In the genomic region with DNA sequence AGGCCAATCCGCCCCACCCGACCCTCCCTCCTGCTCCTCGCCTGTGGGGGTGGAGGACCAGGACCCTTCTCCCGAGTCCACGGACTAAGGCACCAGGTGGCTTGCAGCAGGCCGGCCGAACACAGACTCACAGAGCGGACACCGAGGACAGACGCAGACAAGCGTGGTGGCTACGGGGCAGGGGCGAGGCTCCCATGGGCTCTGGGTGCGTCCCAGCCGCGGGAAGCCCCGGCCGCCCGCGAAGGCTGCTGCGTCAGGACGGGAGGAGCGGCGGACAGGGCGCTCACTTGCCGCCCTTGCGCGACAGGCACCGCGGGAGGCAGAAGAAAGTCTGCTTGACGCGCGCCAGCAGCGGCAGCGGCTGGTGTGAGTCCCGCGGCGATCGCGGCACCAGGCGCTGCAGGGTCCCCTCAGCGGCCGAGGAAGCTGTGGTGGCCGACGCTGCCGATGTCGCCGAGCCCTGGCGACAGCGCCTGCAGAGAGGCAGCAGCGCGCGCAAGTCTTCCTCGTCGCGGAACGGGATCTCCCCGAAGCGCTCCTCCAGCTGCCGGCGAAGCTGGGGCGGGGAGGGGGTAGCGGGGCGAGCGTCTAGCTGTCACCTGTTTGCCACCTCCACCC, we compare ENCODE assay signal across 8 mouse cellular contexts. TPM values are rescaled to one million over a fixed set of nuclear protein-coding genes. Genes with fewer than 3 reads are reported as not detected.
DNase-seq lines count a peak whose midpoint lies in the region; ATAC-seq lines count a peak whose summit lies in the region.

No protein-coding gene starts in this region.

- peaks cover 7% of the 10 kb centered on the region; the same call in 1 of the 2 replicates for H3K4me1 ChIP-seq in lung, embryonic 16.5 days (replicated peaks; ENCODE audit: control insufficient read depth, insufficient read depth, low read length)
- peaks cover 23% of the 10 kb centered on the region for H3K4me1 ChIP-seq in limb, embryonic 10.5 days

- peak overlapping the region; percentile 44 for H3K4me3 ChIP-seq in lung, embryonic 16.5 days (ENCODE audit: low read length)
- H3K4me3 ChIP-seq in limb, embryonic 10.5 days = peak overlapping the region; percentile 63

- H3K27me3 ChIP-seq in lung, embryonic 16.5 days (ENCODE audit: control insufficient read depth, insufficient read depth, low read depth, low read length) = peaks cover 64% of the 10 kb centered on the region
- peaks cover 98% of the 10 kb centered on the region for H3K27me3 ChIP-seq in limb, embryonic 10.5 days (ENCODE audit: low read depth, poor library complexity, severe bottlenecking)

- 1% methylated on average over 64 of the region's 65 CpGs for WGBS in lung, embryonic 16.5 days
- WGBS in limb, embryonic 10.5 days = under 1% methylated on average over 65 of the region's 65 CpGs

- DNase-seq in adrenal gland, postnatal 14 days = peak; percentile 57
- no peak for DNase-seq in adrenal gland, adult 8-10 months
- DNase-seq in lung, postnatal 14 days = no peak
- DNase-seq in limb, embryonic 10.5 days (ENCODE audit: low spot score) = peak; percentile 62
- peak; percentile 59 for DNase-seq in retina, postnatal 1 day
- no peak for DNase-seq in spleen, postnatal 14 days (ENCODE audit: low spot score in 2 of 2)
- no peak for DNase-seq in thymus, adult 18-20 months

- peak overlapping the region; percentile 64 for H3K4me2 ChIP-seq in lung, embryonic 16.5 days (ENCODE audit: low read depth, low read length)

- H3K9me3 ChIP-seq in lung, embryonic 16.5 days (ENCODE audit: control insufficient read depth, low read length) = no peaks in the 10 kb centered on the region
- H3K9me3 ChIP-seq in limb, embryonic 10.5 days (replicated peaks) = no peaks in the 10 kb centered on the region

- H3K9ac ChIP-seq in lung, embryonic 16.5 days (ENCODE audit: low read length) = peak overlapping the region; percentile 11; the same call in 1 of the 2 replicates

- no peak overlapping the region for H3K27ac ChIP-seq in lung, embryonic 16.5 days (ENCODE audit: low read length)
- H3K27ac ChIP-seq in limb, embryonic 10.5 days = peak overlapping the region; percentile 70; the same call in 1 of the 2 replicates

- no peaks in the 10 kb centered on the region for H3K36me3 ChIP-seq in lung, embryonic 16.5 days (ENCODE audit: control insufficient read depth, insufficient read depth, low read length)
- no peaks in the 10 kb centered on the region for H3K36me3 ChIP-seq in limb, embryonic 10.5 days

- no peak for ATAC-seq in lung, embryonic 16.5 days (ENCODE audit: low read depth)

RNA-seq across cellular contexts. Expression of gene Dusp15, which starts 8.5 kb away (rescaled TPM):
- total RNA-seq in adrenal gland, postnatal 14 days (2021) = 2.8 and 4.4 TPM in 2 replicates
- total RNA-seq in adrenal gland, adult 8-10 months (2022) = 1 to 10 TPM; 4.4 to 10.0 (median 5.6) TPM
- polyA plus RNA-seq in lung, embryonic 16.5 days (2015; fragmentation: Nextera tagmentation; extraction: Ambion mirVana) = 0.14 TPM in 1 of 2 replicates, not detected in the other
- polyA plus RNA-seq in limb, embryonic 10.5 days (2016; fragmentation: Nextera tagmentation; extraction: Ambion mirVana) = 0.58 and 0.68 TPM in 2 replicates

RNA-seq across cellular contexts. Expression of gene Foxs1, which starts 10.0 kb away (rescaled TPM):
- total RNA-seq in adrenal gland, postnatal 14 days (2021) = 3.6 and 6.1 TPM in 2 replicates
- total RNA-seq in adrenal gland, adult 8-10 months (2022) = 1 to 10 TPM; 2.0 to 3.5 (median 2.2) TPM
- 9.1 and 9.3 TPM in 2 replicates for polyA plus RNA-seq in lung, embryonic 16.5 days (2015; fragmentation: Nextera tagmentation; extraction: Ambion mirVana)
- polyA plus RNA-seq in limb, embryonic 10.5 days (2016; fragmentation: Nextera tagmentation; extraction: Ambion mirVana) = 0.26 and 0.64 TPM in 2 replicates

RNA-seq across cellular contexts. Expression of gene Ttll9, which starts 19.3 kb away (rescaled TPM):
- total RNA-seq in adrenal gland, postnatal 14 days (2021) = 0.48 and 1.1 TPM in 2 replicates
- under 1 TPM; 0.42 to 0.83 (median 0.46) TPM for total RNA-seq in adrenal gland, adult 8-10 months (2022)
- 1.5 and 2.5 TPM in 2 replicates for polyA plus RNA-seq in lung, embryonic 16.5 days (2015; fragmentation: Nextera tagmentation; extraction: Ambion mirVana)
- 0.53 and 1.7 TPM in 2 replicates for polyA plus RNA-seq in limb, embryonic 10.5 days (2016; fragmentation: Nextera tagmentation; extraction: Ambion mirVana)

RNA-seq across cellular contexts. Expression of gene Mylk2, which starts 31.9 kb away (rescaled TPM):
- not detected in 2 replicates for total RNA-seq in adrenal gland, postnatal 14 days (2021)
- under 1 TPM in 1 of 4 experiments, not detected in 3; 0.10 TPM for total RNA-seq in adrenal gland, adult 8-10 months (2022)
- polyA plus RNA-seq in lung, embryonic 16.5 days (2015; fragmentation: Nextera tagmentation; extraction: Ambion mirVana) = 0.16 and 0.43 TPM in 2 replicates
- not detected in 2 replicates for polyA plus RNA-seq in limb, embryonic 10.5 days (2016; fragmentation: Nextera tagmentation; extraction: Ambion mirVana)

Comparison
In these comparisons a context has a peak if more than half of its experiments do, and no peak if none do; other contexts are left out.
1. DNase-seq: peak in adrenal gland, postnatal 14 days (single experiment), limb, embryonic 10.5 days (single experiment) and retina, postnatal 1 day (single experiment); none in adrenal gland, adult 8-10 months (single experiment), lung, postnatal 14 days (single experiment), spleen, postnatal 14 days (0 of 2) and thymus, adult 18-20 months (0 of 2).